Mouse (Mus musculus): ENCODE results near the gene Cyp27a1. TPM values are rescaled to one million over a fixed set of nuclear protein-coding genes. Genes with fewer than 3 reads are reported as not detected.

Cyp27a1 gene
- polyA plus RNA-seq, 1 experiment from 2014 or later, result 19.8 TPM

- peaks cover 12% of the 10 kb centered on the region; the same call in 1 of the 2 replicates for H3K4me1 ChIP-seq (ENCODE audit: control insufficient read depth, insufficient read depth, low read length)
- WGBS, result 35% methylated on average over 5 of the region's 5 CpGs
- peak overlapping the region; percentile 94 for H3K4me2 ChIP-seq (ENCODE audit: low read depth, severe bottlenecking)
- H3K9ac ChIP-seq (ENCODE audit: low read length), result peak overlapping the region; percentile 79; the same call in 1 of the 2 replicates
- H3K36me3 ChIP-seq (ENCODE audit: control insufficient read depth, insufficient read depth, low read length), result no peaks in the 10 kb centered on the region
- ATAC-seq (ENCODE audit: insufficient number of reproducible peaks, low FRiP score, low TSS enrichment, low read depth) (no peak), DNase-seq (ENCODE audit: low spot score) (no peak)
- H3K9me3 ChIP-seq (ENCODE audit: control insufficient read depth, low read length), result no peaks in the 10 kb centered on the region
- H3K4me3 ChIP-seq (ENCODE audit: low read depth, low read length), result peak overlapping the region; percentile 60
- H3K27me3 ChIP-seq (ENCODE audit: control insufficient read depth, insufficient read depth, low read length), result no peaks in the 10 kb centered on the region
- H3K27ac ChIP-seq (replicated peaks; ENCODE audit: low read depth, low read length), result no peak overlapping the region
Measured at GRCm38 (mm10) chr1:74712461-74713098, 794 bp upstream of the Cyp27a1 start.

DNA sequence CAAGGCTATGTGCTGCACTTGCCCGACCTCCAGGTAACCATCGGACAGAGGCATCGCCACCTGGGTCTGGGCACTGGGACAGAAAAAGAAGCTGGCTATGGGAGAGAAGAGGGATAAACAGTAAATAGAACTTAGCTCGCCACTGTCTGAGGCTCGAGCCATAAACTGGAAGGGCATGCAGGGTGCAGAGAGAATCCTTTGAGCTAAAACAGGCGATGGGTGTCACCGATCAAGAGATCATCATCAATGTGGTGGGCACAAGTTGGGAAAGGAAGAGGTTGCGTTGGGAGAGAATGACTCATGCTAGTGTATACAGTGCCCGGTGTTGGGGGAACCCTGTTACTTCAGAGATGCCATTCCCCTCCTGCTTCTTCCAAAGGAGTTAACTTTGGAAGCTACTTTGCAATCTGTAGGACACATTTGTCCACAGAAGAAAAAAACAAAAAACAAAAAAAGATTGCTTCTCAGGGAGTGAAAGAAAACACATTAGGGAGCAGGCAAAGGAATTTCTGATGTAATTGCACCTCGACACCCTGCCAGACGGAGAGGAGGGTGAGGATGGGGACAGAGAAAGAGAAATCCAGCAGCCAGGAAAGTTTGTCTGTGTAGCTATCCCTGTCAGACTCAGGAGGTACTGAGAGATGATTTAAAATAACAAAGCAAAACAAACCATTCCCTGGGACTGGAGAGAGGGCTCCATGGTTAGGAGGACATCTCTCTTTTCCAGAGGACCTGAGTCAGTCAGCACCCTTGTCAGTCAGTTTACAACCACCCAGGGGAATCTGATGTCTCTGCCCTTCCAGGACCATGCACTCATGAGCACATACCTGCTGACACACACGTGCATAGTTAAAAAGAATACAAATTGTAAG lies 721 bp downstream of the Cyp27a1 start:
- ATAC-seq (ENCODE audit: insufficient number of reproducible peaks, low FRiP score, low TSS enrichment, low read depth) (no peak), DNase-seq (ENCODE audit: low spot score) (no peak)
- Histone ChIP-seq H3K9me3 (ENCODE audit: control insufficient read depth, low read length) (no peaks in the 10 kb centered on the region), H3K4me3 (ENCODE audit: low read depth, low read length) (peak overlapping the region; percentile 60), H3K4me2 (ENCODE audit: low read depth, severe bottlenecking) (peak overlapping the region; percentile 94), H3K4me1 (ENCODE audit: control insufficient read depth, insufficient read depth, low read length) (peaks cover 12% of the 10 kb centered on the region; the same call in 1 of the 2 replicates), H3K36me3 (ENCODE audit: control insufficient read depth, insufficient read depth, low read length) (no peaks in the 10 kb centered on the region), H3K27me3 (ENCODE audit: control insufficient read depth, insufficient read depth, low read length) (no peaks in the 10 kb centered on the region), H3K9ac (ENCODE audit: low read length) (peak overlapping the region; percentile 79), H3K27ac (replicated peaks; ENCODE audit: low read depth, low read length) (peak overlapping the region; percentile 39; the same call in 1 of the 2 replicates)
- 20% methylated on average over 12 of the region's 12 CpGs for WGBS

GRCm38 (mm10) chr1:74714967-74715366 lies 1.6 kb downstream of the Cyp27a1 start:
- ATAC-seq (ENCODE audit: insufficient number of reproducible peaks, low FRiP score, low TSS enrichment, low read depth), result no peak
- Histone ChIP-seq H3K36me3 (ENCODE audit: control insufficient read depth, insufficient read depth, low read length) (no peaks in the 10 kb centered on the region), H3K27me3 (ENCODE audit: control insufficient read depth, insufficient read depth, low read length) (no peaks in the 10 kb centered on the region), H3K9me3 (ENCODE audit: control insufficient read depth, low read length) (no peaks in the 10 kb centered on the region), H3K4me3 (ENCODE audit: low read depth, low read length) (no peak overlapping the region), H3K4me1 (ENCODE audit: control insufficient read depth, insufficient read depth, low read length) (peaks cover 12% of the 10 kb centered on the region; the same call in 1 of the 2 replicates), H3K4me2 (ENCODE audit: low read depth, severe bottlenecking) (no peak overlapping the region; the same call in 1 of the 2 replicates), H3K9ac (ENCODE audit: low read length) (no peak overlapping the region), H3K27ac (replicated peaks; ENCODE audit: low read depth, low read length) (no peak overlapping the region)
- 45% methylated on average over 2 of the region's 2 CpGs for WGBS
- no peak for DNase-seq (ENCODE audit: low spot score)

- peak; percentile 78 for DNase-seq (ENCODE audit: low spot score)
- Histone ChIP-seq H3K27ac (replicated peaks; ENCODE audit: low read depth, low read length) (no peak overlapping the region), H3K9me3 (ENCODE audit: control insufficient read depth, low read length) (no peaks in the 10 kb centered on the region), H3K27me3 (ENCODE audit: control insufficient read depth, insufficient read depth, low read length) (no peaks in the 10 kb centered on the region), H3K4me1 (ENCODE audit: control insufficient read depth, insufficient read depth, low read length) (peaks cover 12% of the 10 kb centered on the region; the same call in 1 of the 2 replicates), H3K9ac (ENCODE audit: low read length) (no peak overlapping the region), H3K4me2 (ENCODE audit: low read depth, severe bottlenecking) (peak overlapping the region; percentile 11; the same call in 1 of the 2 replicates), H3K4me3 (ENCODE audit: low read depth, low read length) (no peak overlapping the region), H3K36me3 (ENCODE audit: control insufficient read depth, insufficient read depth, low read length) (no peaks in the 10 kb centered on the region)
- 16% methylated on average over 5 of the region's 5 CpGs for WGBS
- peak; percentile 49; the same call in 1 of the 2 replicates for ATAC-seq (ENCODE audit: insufficient number of reproducible peaks, low FRiP score, low TSS enrichment, low read depth)
Measured at GRCm38 (mm10) chr1:74715468-74715867, 2.1 kb downstream of the Cyp27a1 start.

DNA sequence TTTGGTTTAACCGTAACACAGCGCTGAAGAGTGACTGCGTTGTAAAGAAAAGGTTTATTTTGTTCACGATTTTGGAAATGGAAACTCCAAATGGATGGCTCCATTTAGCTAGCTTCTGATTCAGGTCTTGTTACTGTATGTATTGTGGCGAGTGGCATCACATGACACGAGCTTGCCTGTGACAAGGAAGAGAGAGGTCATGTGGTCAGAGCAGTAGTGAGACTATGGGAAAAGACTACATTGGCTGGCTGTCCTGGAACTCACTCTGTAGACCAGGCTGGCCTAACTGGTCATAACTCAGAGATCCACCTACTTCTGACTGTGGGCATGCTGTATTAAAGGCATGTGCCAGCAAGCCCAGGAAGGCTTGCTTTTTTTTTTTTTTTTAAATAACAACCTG lies 2.5 kb downstream of the Cyp27a1 start:
- ATAC-seq (ENCODE audit: insufficient number of reproducible peaks, low FRiP score, low TSS enrichment, low read depth) (no peak), DNase-seq (ENCODE audit: low spot score) (no peak)
- Histone ChIP-seq H3K9ac (ENCODE audit: low read length) (no peak overlapping the region), H3K9me3 (ENCODE audit: control insufficient read depth, low read length) (no peaks in the 10 kb centered on the region), H3K27me3 (ENCODE audit: control insufficient read depth, insufficient read depth, low read length) (no peaks in the 10 kb centered on the region), H3K36me3 (ENCODE audit: control insufficient read depth, insufficient read depth, low read length) (no peaks in the 10 kb centered on the region), H3K4me2 (ENCODE audit: low read depth, severe bottlenecking) (no peak overlapping the region), H3K27ac (replicated peaks; ENCODE audit: low read depth, low read length) (no peak overlapping the region), H3K4me3 (ENCODE audit: low read depth, low read length) (no peak overlapping the region), H3K4me1 (ENCODE audit: control insufficient read depth, insufficient read depth, low read length) (peaks cover 12% of the 10 kb centered on the region; the same call in 1 of the 2 replicates)
- 71% methylated on average over 6 of the region's 6 CpGs for WGBS

- Histone ChIP-seq H3K9me3 (ENCODE audit: control insufficient read depth, low read length) (no peaks in the 10 kb centered on the region), H3K27me3 (ENCODE audit: control insufficient read depth, insufficient read depth, low read length) (no peaks in the 10 kb centered on the region), H3K27ac (replicated peaks; ENCODE audit: low read depth, low read length) (no peak overlapping the region), H3K4me3 (ENCODE audit: low read depth, low read length) (no peak overlapping the region), H3K4me1 (ENCODE audit: control insufficient read depth, insufficient read depth, low read length) (peaks cover 12% of the 10 kb centered on the region; the same call in 1 of the 2 replicates), H3K4me2 (ENCODE audit: low read depth, severe bottlenecking) (no peak overlapping the region), H3K9ac (ENCODE audit: low read length) (no peak overlapping the region), H3K36me3 (ENCODE audit: control insufficient read depth, insufficient read depth, low read length) (no peaks in the 10 kb centered on the region)
- DNase-seq (ENCODE audit: low spot score) (peak; percentile 26), ATAC-seq (ENCODE audit: insufficient number of reproducible peaks, low FRiP score, low TSS enrichment, low read depth) (no peak)
- WGBS, result 65% methylated on average over 8 of the region's 8 CpGs
Measured at GRCm38 (mm10) chr1:74718113-74718512, 4.7 kb downstream of the Cyp27a1 start.

- peaks cover 6% of the 10 kb centered on the region; the same call in 1 of the 2 replicates for H3K4me1 ChIP-seq (ENCODE audit: control insufficient read depth, insufficient read depth, low read length)
- H3K4me2 ChIP-seq (ENCODE audit: low read depth, severe bottlenecking), result no peak overlapping the region
- WGBS, result 84% methylated on average over 3 of the region's 3 CpGs
- no peak overlapping the region for H3K9ac ChIP-seq (ENCODE audit: low read length)
- no peak overlapping the region for H3K27ac ChIP-seq (replicated peaks; ENCODE audit: low read depth, low read length)
- H3K27me3 ChIP-seq (ENCODE audit: control insufficient read depth, insufficient read depth, low read length), result no peaks in the 10 kb centered on the region
- DNase-seq (ENCODE audit: low spot score), result no peak
- no peaks in the 10 kb centered on the region for H3K36me3 ChIP-seq (ENCODE audit: control insufficient read depth, insufficient read depth, low read length)
- H3K4me3 ChIP-seq (ENCODE audit: low read depth, low read length), result no peak overlapping the region
- H3K9me3 ChIP-seq (ENCODE audit: control insufficient read depth, low read length), result no peaks in the 10 kb centered on the region
- ATAC-seq (ENCODE audit: insufficient number of reproducible peaks, low FRiP score, low TSS enrichment, low read depth), result no peak
Measured at GRCm38 (mm10) chr1:74719281-74719680, 5.9 kb downstream of the Cyp27a1 start.

DNA sequence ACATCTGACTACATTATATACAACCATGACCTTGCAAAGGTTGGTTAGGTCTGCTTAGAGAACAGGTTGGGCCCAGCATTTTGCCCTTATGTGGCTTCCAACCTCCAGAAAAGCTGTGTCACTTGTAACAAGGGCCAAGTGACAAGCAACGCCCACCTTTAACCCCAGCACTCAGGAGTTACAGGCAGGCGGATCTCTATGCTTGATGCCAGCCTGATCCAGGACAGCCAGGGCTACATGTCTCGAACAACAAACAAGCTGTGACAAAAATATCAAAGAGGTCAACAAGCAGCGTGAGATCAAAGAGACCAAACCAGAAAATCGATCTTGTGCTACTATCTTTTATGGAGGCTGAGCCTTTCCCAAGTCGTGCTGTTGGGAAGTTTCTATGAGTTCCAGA lies 8.3 kb downstream of the Cyp27a1 start:
- no peak for DNase-seq (ENCODE audit: low spot score)
- 70% methylated on average over 6 of the region's 6 CpGs for WGBS
- H3K9me3 ChIP-seq (ENCODE audit: control insufficient read depth, low read length), result no peaks in the 10 kb centered on the region
- no peak overlapping the region for H3K4me2 ChIP-seq (ENCODE audit: low read depth, severe bottlenecking)
- no peak overlapping the region for H3K9ac ChIP-seq (ENCODE audit: low read length)
- no peak overlapping the region for H3K27ac ChIP-seq (replicated peaks; ENCODE audit: low read depth, low read length)
- H3K36me3 ChIP-seq (ENCODE audit: control insufficient read depth, insufficient read depth, low read length), result no peaks in the 10 kb centered on the region
- ATAC-seq (ENCODE audit: insufficient number of reproducible peaks, low FRiP score, low TSS enrichment, low read depth), result no peak
- no peaks in the 10 kb centered on the region for H3K27me3 ChIP-seq (ENCODE audit: control insufficient read depth, insufficient read depth, low read length)
- H3K4me1 ChIP-seq (ENCODE audit: control insufficient read depth, insufficient read depth, low read length), result no peaks in the 10 kb centered on the region
- H3K4me3 ChIP-seq (ENCODE audit: low read depth, low read length), result no peak overlapping the region

Measured in limb, embryonic 11.5 days (tissue).